Mouse (Mus musculus) heart, embryonic 12.5 days (tissue): ENCODE measurements at regions not wholly inside any gene's neighbourhood (a gene's known extent, or its start where the extent isn't known, plus 50 kb on each side); places are given as distances from the start of the nearest gene placed in this dataset.
A peak's percentile ranks its signal among the peaks of the same experiment; 100 is the strongest.

Experiments used
- ATAC-seq: fragments of 200-750 bp; cut with Nextera tagmentation; 2 replicates; pipeline ENCODE4 v1.8.0; 2017; ENCODE audit warnings: moderate TSS enrichment, moderate library complexity; ENCODE audit not compliant: insufficient number of reproducible peaks, low FRiP score
- H3K27ac ChIP-seq: fragments of 300-500 bp; sonication (generic); 2 replicates; pipeline ENCODE4 v1.5.1; 2016; ENCODE audit warnings: mild to moderate bottlenecking, moderate library complexity; ENCODE audit not compliant: poor library complexity, severe bottlenecking
- H3K27me3 ChIP-seq: fragments of 300-500 bp; sonication (generic); replicated peaks from 2 replicates; pipeline ENCODE4 v1.6.1; 2016; ENCODE audit warnings: mild to moderate bottlenecking, moderate library complexity
- H3K36me3 ChIP-seq: fragments of 300-500 bp; sonication (generic); 2 replicates; pipeline ENCODE4 v1.6.1; 2016; ENCODE audit warnings: mild to moderate bottlenecking, moderate library complexity
- H3K4me1 ChIP-seq: fragments of 300-500 bp; sonication (generic); replicated peaks from 2 replicates; pipeline ENCODE4 v1.6.1; 2016; ENCODE audit warnings: mild to moderate bottlenecking
- H3K4me2 ChIP-seq: fragments of 300-500 bp; sonication (generic); 2 replicates; pipeline ENCODE4 v1.6.1; 2016; ENCODE audit warnings: mild to moderate bottlenecking, moderate library complexity
- H3K4me3 ChIP-seq: fragments of 300-500 bp; sonication (generic); 2 replicates; pipeline ENCODE4 v1.5.1; 2016; ENCODE audit warnings: mild to moderate bottlenecking
- H3K9ac ChIP-seq: fragments of 300-500 bp; sonication (generic); 2 replicates; pipeline ENCODE4 v1.6.1; 2016; ENCODE audit warnings: mild to moderate bottlenecking, moderate library complexity
- H3K9me3 ChIP-seq: fragments of 300-500 bp; sonication (generic); replicated peaks from 2 replicates; pipeline ENCODE4 v1.6.1; 2016; ENCODE audit warnings: mild to moderate bottlenecking, moderate library complexity
- WGBS: fragments of 180-500 bp; shearing (Covaris S2); methylation state at CpG from one replicate; pipeline ENCODE4 v1.1.7; 2016; 5-methylcytosine and 5-hydroxymethylcytosine counted together

- H3K9me3 ChIP-seq = 0 out of 2 replicates have a peak, but pooled peaks cover 4% of the 10 kb centered on the region
- ATAC-seq = no peak
- H3K27ac ChIP-seq = no peak overlapping the region
- H3K9ac ChIP-seq = no peak overlapping the region
- WGBS = 15% methylated on average over 3 of the region's 3 CpGs
- no peak overlapping the region for H3K4me3 ChIP-seq
- no peak overlapping the region for H3K4me2 ChIP-seq
- H3K27me3 ChIP-seq = peaks cover 20% of the 10 kb centered on the region
- H3K4me1 ChIP-seq = peaks cover 13% of the 10 kb centered on the region; the same call in 1 of the 2 replicates
- H3K36me3 ChIP-seq = no peaks in the 10 kb centered on the region
Observed at GRCm38 (mm10) chr5:128550736-128551135, 49.9 kb upstream of the Fzd10 start.

GRCm38 (mm10) chr5:128549811-128550210 lies 50.8 kb upstream of the Fzd10 start:
- no peaks in the 10 kb centered on the region for H3K36me3 ChIP-seq
- no peak overlapping the region for H3K27ac ChIP-seq
- H3K9ac ChIP-seq = no peak overlapping the region
- WGBS = 82% methylated on average over 11 of the region's 11 CpGs
- no peak overlapping the region for H3K4me2 ChIP-seq
- 0 out of 2 replicates have a peak, but pooled peaks cover 4% of the 10 kb centered on the region for H3K9me3 ChIP-seq
- no peak overlapping the region for H3K4me3 ChIP-seq
- ATAC-seq = no peak
- peaks cover 20% of the 10 kb centered on the region for H3K27me3 ChIP-seq
- peaks cover 13% of the 10 kb centered on the region; the same call in 1 of the 2 replicates for H3K4me1 ChIP-seq

- 3% methylated on average over 10 of the region's 10 CpGs for WGBS
- H3K4me1 ChIP-seq = peaks cover 8% of the 10 kb centered on the region
- ATAC-seq = peak; percentile 86
- no peaks in the 10 kb centered on the region for H3K27me3 ChIP-seq
- peak overlapping the region; percentile 18 for H3K4me3 ChIP-seq
- no peaks in the 10 kb centered on the region for H3K36me3 ChIP-seq
- no peak overlapping the region for H3K27ac ChIP-seq
- peak overlapping the region; percentile 27; the same call in 1 of the 2 replicates for H3K9ac ChIP-seq
- peak overlapping the region; percentile 60 for H3K4me2 ChIP-seq
- H3K9me3 ChIP-seq = no peaks in the 10 kb centered on the region
Observed at GRCm38 (mm10) chr5:128542049-128542448, 58.6 kb upstream of the Fzd10 start.

GRCm38 (mm10) chr5:128538646-128539045 lies 62.0 kb upstream of the Fzd10 start:
- no peak overlapping the region for H3K4me2 ChIP-seq
- no peak overlapping the region for H3K27ac ChIP-seq
- H3K9me3 ChIP-seq = no peaks in the 10 kb centered on the region
- H3K4me1 ChIP-seq = peaks cover 8% of the 10 kb centered on the region
- no peak overlapping the region for H3K9ac ChIP-seq
- ATAC-seq = no peak
- H3K27me3 ChIP-seq = no peaks in the 10 kb centered on the region; the same call in 1 of the 2 replicates
- WGBS = 80% methylated on average over 5 of the region's 5 CpGs
- H3K36me3 ChIP-seq = no peaks in the 10 kb centered on the region
- H3K4me3 ChIP-seq = no peak overlapping the region

- H3K27me3 ChIP-seq = no peaks in the 10 kb centered on the region; the same call in 1 of the 2 replicates
- no peak overlapping the region for H3K9ac ChIP-seq
- no peaks in the 10 kb centered on the region for H3K36me3 ChIP-seq
- peak overlapping the region; percentile 34 for H3K4me2 ChIP-seq
- no peaks in the 10 kb centered on the region for H3K9me3 ChIP-seq
- H3K4me1 ChIP-seq = peaks cover 6% of the 10 kb centered on the region
- WGBS = 53% methylated on average over 12 of the region's 12 CpGs
- H3K27ac ChIP-seq = no peak overlapping the region
- no peak for ATAC-seq
- H3K4me3 ChIP-seq = no peak overlapping the region
Observed at GRCm38 (mm10) chr5:128537218-128537617, 63.4 kb upstream of the Fzd10 start.

GRCm38 (mm10) chr5:128536393-128536792 lies 64.3 kb upstream of the Fzd10 start:
- Histone ChIP-seq H3K4me3 (no peak overlapping the region), H3K9me3 (no peaks in the 10 kb centered on the region), H3K4me2 (peak overlapping the region; percentile 34; the same call in 1 of the 2 replicates), H3K4me1 (no peaks in the 10 kb centered on the region), H3K9ac (no peak overlapping the region), H3K36me3 (no peaks in the 10 kb centered on the region), H3K27ac (no peak overlapping the region), H3K27me3 (no peaks in the 10 kb centered on the region; the same call in 1 of the 2 replicates)
- 60% methylated on average over 8 of the region's 8 CpGs for whole genome bisulfite sequencing
- no peak for ATAC-seq

GRCm38 (mm10) chr5:128527241-128527640 lies 73.4 kb upstream of the Fzd10 start:
- Histone ChIP-seq H3K27me3 (peaks cover 24% of the 10 kb centered on the region; the same call in 1 of the 2 replicates), H3K4me3 (no peak overlapping the region), H3K4me1 (peaks cover 8% of the 10 kb centered on the region), H3K9ac (no peak overlapping the region), H3K9me3 (no peaks in the 10 kb centered on the region), H3K36me3 (no peaks in the 10 kb centered on the region), H3K27ac (no peak overlapping the region), H3K4me2 (no peak overlapping the region)
- WGBS = 32% methylated on average over 8 of the region's 9 CpGs
- no peak for ATAC-seq

GRCm38 (mm10) chr5:128526432-128526831 lies 74.2 kb upstream of the Fzd10 start:
- Histone ChIP-seq H3K9me3 (no peaks in the 10 kb centered on the region), H3K9ac (no peak overlapping the region), H3K4me1 (peaks cover 8% of the 10 kb centered on the region), H3K4me2 (no peak overlapping the region), H3K36me3 (no peaks in the 10 kb centered on the region), H3K27ac (no peak overlapping the region), H3K27me3 (peaks cover 24% of the 10 kb centered on the region; the same call in 1 of the 2 replicates), H3K4me3 (no peak overlapping the region)
- 74% methylated on average over 5 of the region's 5 CpGs for WGBS
- ATAC-seq = no peak

- no peaks in the 10 kb centered on the region for H3K36me3 ChIP-seq
Observed at GRCm38 (mm10) chr5:128524377-128525280, 76.0 kb upstream of the Fzd10 start.

GRCm38 (mm10) chr5:128522667-128523066 lies 78.0 kb upstream of the Fzd10 start:
- no peaks in the 10 kb centered on the region for H3K9me3 ChIP-seq
- H3K4me3 ChIP-seq = no peak overlapping the region
- no peak for ATAC-seq
- no peak overlapping the region for H3K27ac ChIP-seq
- no peaks in the 10 kb centered on the region for H3K36me3 ChIP-seq
- peaks cover 8% of the 10 kb centered on the region for H3K4me1 ChIP-seq
- no peak overlapping the region for H3K9ac ChIP-seq
- no peak overlapping the region for H3K4me2 ChIP-seq
- 37% methylated on average over 5 of the region's 5 CpGs for WGBS
- peaks cover 52% of the 10 kb centered on the region for H3K27me3 ChIP-seq

More at GRCm38 (mm10) chr5:128524377-128525280, 76.0 kb upstream of the Fzd10 start:
- no peak for ATAC-seq
- WGBS = 9% methylated on average over 26 of the region's 26 CpGs
- Histone ChIP-seq H3K27me3 (peaks cover 38% of the 10 kb centered on the region), H3K9ac (no peak overlapping the region), H3K4me1 (peaks cover 8% of the 10 kb centered on the region), H3K9me3 (no peaks in the 10 kb centered on the region), H3K4me3 (no peak overlapping the region), H3K4me2 (no peak overlapping the region), H3K27ac (no peak overlapping the region)

GRCm38 (mm10) chr5:128517336-128517735 lies 83.3 kb upstream of the Fzd10 start:
- Histone ChIP-seq H3K4me3 (no peak overlapping the region), H3K9ac (no peak overlapping the region), H3K27me3 (peaks cover 40% of the 10 kb centered on the region), H3K4me2 (no peak overlapping the region), H3K36me3 (no peaks in the 10 kb centered on the region), H3K4me1 (no peaks in the 10 kb centered on the region), H3K9me3 (no peaks in the 10 kb centered on the region), H3K27ac (no peak overlapping the region)
- 56% methylated on average over 8 of the region's 8 CpGs for WGBS
- no peak for ATAC-seq
